Comparison of ENCODE assay signal across 14 mouse cellular contexts in genomic region chr5:119831791-119832478, GRCm38 (mm10). TPM values are rescaled to one million over a fixed set of nuclear protein-coding genes. Genes with fewer than 3 reads are reported as not detected.
DNase-seq lines count a peak whose midpoint lies in the region; ATAC-seq and TF ChIP-seq lines count a peak whose summit lies in the region.
"Had no signal": no experiment of that assay in that cellular context is flagged by ENCODE, and none has a peak within 500 bp of the region (broad histone marks: within the 10 kb centered on the region; RNA-seq: fewer than 3 reads in every experiment).

No protein-coding gene starts in this region.

- H3K4me1 ChIP-seq in kidney, embryonic 16.5 days (ENCODE audit: insufficient read depth, low read length), result peaks cover 5% of the 10 kb centered on the region; the same call in 1 of the 2 replicates
- peaks cover 8% of the 10 kb centered on the region for H3K4me1 ChIP-seq in heart, embryonic 16.5 days (ENCODE audit: control insufficient read depth, insufficient read depth, low read length)
- no peaks in the 10 kb centered on the region; the same call in 1 of the 2 replicates for H3K4me1 ChIP-seq in liver, postnatal 0 days (ENCODE audit: insufficient read depth)
- H3K4me1 ChIP-seq in kidney, embryonic 14.5 days (ENCODE audit: control insufficient read depth, insufficient read depth, low read length), result no peaks in the 10 kb centered on the region

- peaks cover 99% of the 10 kb centered on the region for H3K27me3 ChIP-seq in kidney, embryonic 16.5 days (ENCODE audit: insufficient read depth, low read length)
- peaks cover 6% of the 10 kb centered on the region for H3K27me3 ChIP-seq in heart, embryonic 16.5 days (ENCODE audit: control insufficient read depth, insufficient read depth, low read length)
- H3K27me3 ChIP-seq in liver, postnatal 0 days (ENCODE audit: insufficient read depth, low read length), result peaks cover 85% of the 10 kb centered on the region
- peaks cover 94% of the 10 kb centered on the region for H3K27me3 ChIP-seq in kidney, embryonic 14.5 days (ENCODE audit: control insufficient read depth, insufficient read depth, low read length)

- no peak for ATAC-seq in kidney, embryonic 16.5 days (ENCODE audit: low FRiP score, low TSS enrichment)
- 0 out of 2 replicates have a peak, but pooled peaks have one; percentile 39 for ATAC-seq in heart, embryonic 16.5 days (replicated peaks; ENCODE audit: extremely low read depth, insufficient read depth, low FRiP score)
- ATAC-seq in liver, postnatal 0 days, result no peak
- no peak for ATAC-seq in kidney, embryonic 14.5 days (ENCODE audit: low FRiP score, low TSS enrichment)
- ATAC-seq: forebrain, embryonic 16.5 days; inflammation-experienced regulatory T-cells, adult 6 months had no signal

- no peak overlapping the region for H3K9ac ChIP-seq in kidney, embryonic 16.5 days (replicated peaks; ENCODE audit: low read length)
- H3K9ac ChIP-seq in heart, embryonic 16.5 days (ENCODE audit: low read length), result peak overlapping the region; percentile 89
- H3K9ac ChIP-seq in liver, postnatal 0 days (replicated peaks), result no peak overlapping the region
- no peak overlapping the region for H3K9ac ChIP-seq in kidney, embryonic 14.5 days (ENCODE audit: low read depth, low read length)

- H3K27ac ChIP-seq in kidney, embryonic 16.5 days (ENCODE audit: low read length), result no peak overlapping the region
- H3K27ac ChIP-seq in heart, embryonic 16.5 days (ENCODE audit: low read length), result peak overlapping the region; percentile 82
- no peak overlapping the region for H3K27ac ChIP-seq in liver, postnatal 0 days (ENCODE audit: low read depth)
- no peak overlapping the region for H3K27ac ChIP-seq in kidney, embryonic 14.5 days (ENCODE audit: low read depth, low read length)

- peak overlapping the region; percentile 26; the same call in 1 of the 2 replicates for H3K4me2 ChIP-seq in kidney, embryonic 16.5 days (replicated peaks; ENCODE audit: low read depth, low read length)
- peak overlapping the region; percentile 73 for H3K4me2 ChIP-seq in heart, embryonic 16.5 days (ENCODE audit: low read depth, low read length)
- peak overlapping the region; percentile 71 for H3K4me2 ChIP-seq in liver, postnatal 0 days (ENCODE audit: low read depth, low read length)
- H3K4me2 ChIP-seq in kidney, embryonic 14.5 days (replicated peaks; ENCODE audit: low read depth, low read length), result no peak overlapping the region

- H3K36me3 ChIP-seq in kidney, embryonic 16.5 days (ENCODE audit: insufficient read depth, low read length), result no peaks in the 10 kb centered on the region
- no peaks in the 10 kb centered on the region for H3K36me3 ChIP-seq in heart, embryonic 16.5 days (ENCODE audit: control insufficient read depth, insufficient read depth)
- no peaks in the 10 kb centered on the region for H3K36me3 ChIP-seq in liver, postnatal 0 days (replicated peaks; ENCODE audit: insufficient read depth, low read length)
- no peaks in the 10 kb centered on the region for H3K36me3 ChIP-seq in kidney, embryonic 14.5 days (ENCODE audit: control insufficient read depth, insufficient read depth, low read length)

- no peak for TF ChIP-seq EP300 in liver, postnatal 0 days (IDR thresholded peaks at IDR 0.05; ENCODE audit: low read depth)

- TF ChIP-seq CTCF in liver, postnatal 0 days (IDR thresholded peaks at IDR 0.05; ENCODE audit: low read depth), result no peak

- H3K4me3 ChIP-seq in kidney, embryonic 16.5 days (ENCODE audit: low read length), result peak overlapping the region; percentile 29
- H3K4me3 ChIP-seq in heart, embryonic 16.5 days (ENCODE audit: low read length), result peak overlapping the region; percentile 56
- peak overlapping the region; percentile 44 for H3K4me3 ChIP-seq in liver, postnatal 0 days (ENCODE audit: low read depth, low read length)
- no peak overlapping the region for H3K4me3 ChIP-seq in kidney, embryonic 14.5 days (ENCODE audit: low read length)

- no peak for DNase-seq in kidney, postnatal 10 days
- peak; percentile 38 for DNase-seq in embryo, embryonic 11 days
- DNase-seq in liver, postnatal 0 days, result no peak
- DNase-seq in kidney, adult 11 months, result no peak
- no peak for DNase-seq in adrenal gland, postnatal 25 days
- DNase-seq: cerebellum, adult 8-10 months; right cerebral cortex, postnatal 4 days; thymus, postnatal 14 days had no signal

- H3K9me3 ChIP-seq in kidney, embryonic 16.5 days (ENCODE audit: low read length), result no peaks in the 10 kb centered on the region
- no peaks in the 10 kb centered on the region for H3K9me3 ChIP-seq in heart, embryonic 16.5 days (replicated peaks; ENCODE audit: control insufficient read depth, low read length)
- no peaks in the 10 kb centered on the region for H3K9me3 ChIP-seq in liver, postnatal 0 days (ENCODE audit: low read length)
- H3K9me3 ChIP-seq in kidney, embryonic 14.5 days (ENCODE audit: control insufficient read depth, low read length), result no peaks in the 10 kb centered on the region

- WGBS in kidney, embryonic 16.5 days, result under 1% methylated on average over 25 of the region's 25 CpGs
- 5% methylated on average over 25 of the region's 25 CpGs for WGBS in heart, embryonic 16.5 days
- WGBS in liver, postnatal 0 days (ENCODE audit: insufficient replicate concordance), result 2% methylated on average over 25 of the region's 25 CpGs
- WGBS in kidney, embryonic 14.5 days, result under 1% methylated on average over 25 of the region's 25 CpGs

RNA-seq across cellular contexts. Expression of gene Tbx5, which starts 0.5 kb away (rescaled TPM):
- 0.14 and 0.74 TPM in 2 replicates for polyA plus RNA-seq in kidney, embryonic 16.5 days (2015; fragmentation: Nextera tagmentation; extraction: Ambion mirVana)
- 30.5 and 36.3 TPM in 2 replicates for polyA plus RNA-seq in heart, embryonic 16.5 days (2015; fragmentation: Nextera tagmentation; extraction: Ambion mirVana)
- not detected in 2 replicates for polyA plus RNA-seq in liver, postnatal 0 days (2015; fragmentation: Nextera tagmentation; extraction: Ambion mirVana)
- 0.39 and 0.48 TPM in 2 replicates for total RNA-seq in adrenal gland, postnatal 25 days (2021)
- polyA plus RNA-seq in kidney, embryonic 14.5 days (2014; fragmentation: Nextera tagmentation; extraction: Ambion mirVana), result not detected in 2 replicates
- total RNA-seq: left cerebral cortex, postnatal 36 days had no signal
- polyA plus RNA-seq: forebrain, embryonic 16.5 days; inflammation-experienced regulatory T-cells, adult 6 months had no signal

Comparison
In these comparisons a context has a peak if more than half of its experiments do, and no peak if none do; other contexts are left out.
1. RNA of gene Tbx5, which starts 0.5 kb away (polyA plus RNA-seq): 30.5 to 36.3 TPM in heart, embryonic 16.5 days; 0.14 to 0.74 TPM in kidney, embryonic 16.5 days, not detected in liver, postnatal 0 days and not detected in kidney, embryonic 14.5 days; every median in the first group is over 10 times any median in the second.